Mouse (Mus musculus) CH12.LX (cell line): ENCODE measurements at regions not wholly inside any gene's neighbourhood (a gene's known extent, or its start where the extent isn't known, plus 50 kb on each side); places are given as distances from the start of the nearest gene placed in this dataset.

Source experiments
- DNase-seq: peaks from one replicate; pipeline ENCODE4 v3.0.0-alpha.2; 2013; ENCODE audit errors: extremely low read depth
- H3K27ac ChIP-seq: 2 replicates; pipeline ENCODE4 v1.5.1; 2012; ENCODE audit warnings: low read depth, mild to moderate bottlenecking, control low read depth, moderate library complexity; ENCODE audit not compliant: insufficient read depth
- H3K27me3 ChIP-seq: replicated peaks from 2 replicates; pipeline ENCODE3; 2012; ENCODE audit warnings: inconsistent platforms
- H3K36me3 ChIP-seq, 2 experiments: replicated peaks in 1 of 2; 2 replicates each; pipeline versions ENCODE3 to v1.6.1; 2012; ENCODE audit warnings: inconsistent platforms in 1 of 2, low read length in 1 of 2, mild to moderate bottlenecking in 1 of 2, mixed read lengths in 1 of 2, moderate library complexity in 1 of 2; ENCODE audit not compliant: control insufficient read depth in 1 of 2, insufficient read depth in 1 of 2
- H3K4me1 ChIP-seq, 2 experiments: 2 replicates each; pipeline ENCODE4 v1.6.1; 2012; ENCODE audit warnings: inconsistent platforms in 1 of 2, moderate library complexity in 1 of 2; ENCODE audit not compliant: insufficient read depth in 2 of 2, control insufficient read depth in 1 of 2
- H3K4me2 ChIP-seq: 2 replicates; pipeline ENCODE4 v1.6.1; 2012; ENCODE audit warnings: low read depth, mild to moderate bottlenecking, control low read depth; ENCODE audit not compliant: poor library complexity, insufficient read depth, severe bottlenecking
- H3K4me3 ChIP-seq, 3 experiments: fragments of 150-350 bp in 1 of 3; sonication (generic) in 1 of 3; replicated peaks in 1 of 3; 2 replicates each; pipeline versions ENCODE3 to v1.5.1; 2011 to 2012; ENCODE audit warnings: low read depth in 2 of 3, low read length in 2 of 3, mild to moderate bottlenecking in 2 of 3, moderate library complexity in 2 of 3, control low read depth in 1 of 3, improper control_type of control experiment in 1 of 3, inconsistent platforms in 1 of 3, mixed read lengths in 1 of 3; ENCODE audit not compliant: poor library complexity in 1 of 3
- H3K79me2 ChIP-seq: replicated peaks from 2 replicates; pipeline ENCODE4 v1.6.1; 2012; ENCODE audit warnings: mild to moderate bottlenecking, moderate library complexity; ENCODE audit not compliant: control insufficient read depth, poor library complexity, insufficient read depth, severe bottlenecking; ENCODE audit errors: extremely low read depth
- H3K9ac ChIP-seq: 2 replicates; pipeline ENCODE4 v1.6.1; 2012; ENCODE audit warnings: low read depth, mild to moderate bottlenecking, control low read depth, moderate library complexity; ENCODE audit not compliant: insufficient read depth
- H3K9me3 ChIP-seq: replicated peaks from 2 replicates; pipeline ENCODE3; 2012; ENCODE audit warnings: low read length, inconsistent platforms, mixed read lengths
- BHLHE40 ChIP-seq: IDR thresholded peaks from 2 replicates; pipeline ENCODE4 v1.6.1; 2011; ENCODE audit warnings: mild to moderate bottlenecking, low read depth, low read length, improper control_type of control experiment
- CHD1 ChIP-seq: IDR thresholded peaks from 2 replicates; pipeline ENCODE4 v1.6.1; 2012; ENCODE audit warnings: low read depth, low read length, improper control_type of control experiment, inconsistent platforms
- CHD2 ChIP-seq: IDR thresholded peaks from 2 replicates; pipeline ENCODE4 v1.6.1; 2011; ENCODE audit warnings: low read length, improper control_type of control experiment
- CTCF ChIP-seq, 2 experiments: IDR thresholded peaks in 1 of 2; conservative IDR thresholded peaks in 1 of 2; 2 replicates each; pipeline ENCODE4 v1.5.1; 2011 to 2012; ENCODE audit warnings: low read depth in 2 of 2, low read length in 2 of 2, improper control_type of control experiment in 1 of 2, inconsistent platforms in 1 of 2, mild to moderate bottlenecking in 1 of 2, moderate library complexity in 1 of 2
- ELF1 ChIP-seq: IDR thresholded peaks from 2 replicates; pipeline ENCODE4 v1.6.1; 2014; ENCODE audit warnings: low read depth, mild to moderate bottlenecking, inconsistent platforms, low read length, improper control_type of control experiment
- ETS1 ChIP-seq: conservative IDR thresholded peaks from 2 replicates; pipeline ENCODE4 v1.6.1; 2012; ENCODE audit warnings: low read depth, mild to moderate bottlenecking, inconsistent platforms, low read length, improper control_type of control experiment, moderate library complexity
- IRF4 ChIP-seq: IDR thresholded peaks from 2 replicates; pipeline ENCODE4 v1.6.1; 2014; ENCODE audit warnings: low read depth, mild to moderate bottlenecking, inconsistent platforms, low read length, improper control_type of control experiment
- KAT2A ChIP-seq: IDR thresholded peaks from 2 replicates; pipeline ENCODE4 v1.6.1; 2012; ENCODE audit warnings: low read length, improper control_type of control experiment, inconsistent platforms; ENCODE audit not compliant: insufficient replicate concordance
- MAFK ChIP-seq: IDR thresholded peaks from 2 replicates; pipeline ENCODE4 v1.6.1; 2011; ENCODE audit warnings: low read length, improper control_type of control experiment; ENCODE audit not compliant: insufficient replicate concordance
- MAZ ChIP-seq: IDR thresholded peaks from 2 replicates; pipeline ENCODE4 v1.6.1; 2012; ENCODE audit warnings: low read depth, mild to moderate bottlenecking, inconsistent platforms, low read length, improper control_type of control experiment, moderate library complexity
- MXI1 ChIP-seq: IDR thresholded peaks from 2 replicates; pipeline ENCODE4 v1.6.1; 2011; ENCODE audit warnings: mild to moderate bottlenecking, low read depth, low read length, improper control_type of control experiment
- MYC ChIP-seq: IDR thresholded peaks from 2 replicates; pipeline ENCODE4 v1.6.1; 2011; ENCODE audit warnings: low read depth, mild to moderate bottlenecking, improper control_type of control experiment, low read length
- RAD21 ChIP-seq: IDR thresholded peaks from 2 replicates; pipeline ENCODE4 v1.6.1; 2011; ENCODE audit warnings: low read depth, mild to moderate bottlenecking, low read length, improper control_type of control experiment, moderate library complexity
- RCOR1 ChIP-seq: conservative IDR thresholded peaks from 2 replicates; pipeline ENCODE4 v1.6.1; 2012; ENCODE audit warnings: low read depth, mild to moderate bottlenecking, inconsistent platforms, low read length, improper control_type of control experiment
- SIN3A ChIP-seq: IDR thresholded peaks from 2 replicates; pipeline ENCODE4 v1.6.1; 2012; ENCODE audit warnings: low read length, improper control_type of control experiment, inconsistent platforms
- TBP ChIP-seq: conservative IDR thresholded peaks from 2 replicates; pipeline ENCODE4 v1.6.1; 2011; ENCODE audit warnings: low read depth, low read length, improper control_type of control experiment
- USF1 ChIP-seq: IDR thresholded peaks from 2 replicates; pipeline ENCODE4 v1.6.1; 2014; ENCODE audit warnings: low read depth, mild to moderate bottlenecking, inconsistent platforms, low read length, improper control_type of control experiment
- USF2 ChIP-seq: conservative IDR thresholded peaks from 2 replicates; pipeline ENCODE4 v1.6.1; 2011; ENCODE audit warnings: low read depth, low read length, improper control_type of control experiment
- ZMIZ1 ChIP-seq: IDR thresholded peaks from 2 replicates; pipeline ENCODE4 v1.6.1; 2012; ENCODE audit warnings: low read depth, mild to moderate bottlenecking, inconsistent platforms, low read length, improper control_type of control experiment
- ZNF384 ChIP-seq: IDR thresholded peaks from 2 replicates; pipeline ENCODE4 v1.6.1; 2012; ENCODE audit warnings: low read depth, low read length, improper control_type of control experiment, inconsistent platforms
- dilution Hi-C: fragments of 300-500 bp; cut with MboI; formaldehyde crosslinking; loops from 2 replicates; pipeline ENCODE4 v1.14.3; 2020; ENCODE audit warnings: low sequenced_read_pairs; ENCODE audit not compliant: extremely low pct_unique_long_range_greater_than_20kb, extremely low pct_ligation_motif_present
- in situ Hi-C: fragments of 300-500 bp; cut with MboI; formaldehyde crosslinking; loops from 3 replicates; pipeline ENCODE4 v1.14.3; 2019; ENCODE audit warnings: low sequenced_read_pairs, low pct_ligation_motif_present, low pct_unique_long_range_greater_than_20kb, mixed read lengths

- Histone ChIP-seq H3K27ac (no peak overlapping the region), H3K9ac (no peak overlapping the region), H3K9me3 (no peaks in the 10 kb centered on the region), H3K36me3 (no peaks in the 10 kb centered on the region), H3K4me2 (no peak overlapping the region), H3K4me1 (no peaks in the 10 kb centered on the region), H3K79me2 (no peaks in the 10 kb centered on the region), H3K27me3 (peaks cover 95% of the 10 kb centered on the region)
- DNase-seq, result no peak
- dilution Hi-C loops, result no loop called here
- TF ChIP-seq MAFK (no peak), MAZ (no peak), USF1 (no peak)
- TF ChIP-seq, all 38 proteins: peak for 0
- H3K4me3 ChIP-seq, result no peak overlapping the region
- in situ Hi-C loops, result no loop called here
Observed at GRCm38 (mm10) chr11:82588744-82589143, 175.4 kb downstream of the Cct6b start.

- no peaks in the 10 kb centered on the region for H3K36me3 ChIP-seq
- H3K4me1 ChIP-seq, result no peaks in the 10 kb centered on the region
- dilution Hi-C loops (no loop called here), in situ Hi-C loops (no loop called here)
- no peaks in the 10 kb centered on the region for H3K9me3 ChIP-seq
- H3K27me3 ChIP-seq, result peaks cover 92% of the 10 kb centered on the region
- H3K4me3 ChIP-seq, result no peak overlapping the region
- TF ChIP-seq ELF1, result no peak
- no peak for TF ChIP-seq MAZ
- no peak for TF ChIP-seq MYC
- TF ChIP-seq RAD21, result no peak
- no peak for TF ChIP-seq CTCF (conservative IDR thresholded peaks at IDR 0.05 in 1 of 2, IDR thresholded peaks at IDR 0.05 in 1 of 2; ENCODE audit: low read depth in 2 of 2, low read length in 2 of 2)
- no peak for TF ChIP-seq MXI1
- TF ChIP-seq SIN3A, result no peak
- no peak for TF ChIP-seq RCOR1
- no peak for TF ChIP-seq KAT2A
- TF ChIP-seq ZNF384, result no peak
- TF ChIP-seq ETS1, result no peak
- no peak overlapping the region for H3K27ac ChIP-seq
- DNase-seq, result no peak
- H3K4me2 ChIP-seq, result no peak overlapping the region
- H3K9ac ChIP-seq, result no peak overlapping the region
- H3K79me2 ChIP-seq, result no peaks in the 10 kb centered on the region
Observed at GRCm38 (mm10) chr11:82579841-82580415, 184.2 kb downstream of the Cct6b start.

- Histone ChIP-seq H3K4me1 (no peaks in the 10 kb centered on the region), H3K27ac (no peak overlapping the region), H3K9me3 (no peaks in the 10 kb centered on the region), H3K4me2 (no peak overlapping the region), H3K4me3 (no peak overlapping the region), H3K36me3 (no peaks in the 10 kb centered on the region), H3K79me2 (no peaks in the 10 kb centered on the region), H3K9ac (no peak overlapping the region), H3K27me3 (peaks cover 93% of the 10 kb centered on the region)
- no peak for DNase-seq
- dilution Hi-C loops (no loop called here), in situ Hi-C loops (no loop called here)
- TF ChIP-seq MYC (no peak), ZMIZ1 (no peak), USF2 (no peak), CHD1 (no peak), TBP (no peak), KAT2A (no peak), ETS1 (no peak), BHLHE40 (no peak), CHD2 (no peak), RAD21 (no peak), MXI1 (no peak), IRF4 (no peak)
Observed at GRCm38 (mm10) chr11:82576019-82576418, 187.3 kb downstream of the Tmem132e start.
